Mouse (Mus musculus) G1E (cell line): ENCODE data around the gene Pkib. TPM values are rescaled to one million over a fixed set of nuclear protein-coding genes. Genes with fewer than 3 reads are reported as not detected.

ENCODE experiments used
- ATAC-seq: 2 replicates; pipeline ENCODE4 v1.8.0; 2016; ENCODE audit warnings: mild to moderate bottlenecking; ENCODE audit not compliant: insufficient number of reproducible peaks, poor library complexity, low FRiP score, severe bottlenecking; ENCODE audit errors: extremely low read depth
- DNase-seq: peaks from one replicate; pipeline ENCODE4 v3.0.0; 2012; ENCODE audit warnings: low spot score
- H3K27me3 ChIP-seq: 2 replicates; pipeline ENCODE4 v1.6.1; 2012; ENCODE audit warnings: mild to moderate bottlenecking, low read length, inconsistent platforms; ENCODE audit not compliant: insufficient read depth
- H3K36me3 ChIP-seq: replicated peaks from 2 replicates; pipeline ENCODE3; 2012; ENCODE audit warnings: mild to moderate bottlenecking, inconsistent platforms
- H3K4me1 ChIP-seq: 2 replicates; pipeline ENCODE4 v1.6.1; 2012; ENCODE audit warnings: low read depth, low read length, inconsistent platforms, mixed read lengths; ENCODE audit not compliant: insufficient read depth
- H3K4me3 ChIP-seq: 2 replicates; pipeline ENCODE4 v1.5.1; 2012; ENCODE audit warnings: low read depth, mild to moderate bottlenecking, inconsistent platforms, low read length, moderate library complexity, mixed read lengths
- H3K9me3 ChIP-seq: replicated peaks from 2 replicates; pipeline ENCODE4 v1.6.1; 2012; ENCODE audit warnings: inconsistent platforms
- CTCF ChIP-seq: IDR thresholded peaks from 2 replicates; pipeline ENCODE4 v1.5.1; 2012; ENCODE audit warnings: low read depth, low read length, inconsistent platforms, mixed read lengths
- GATA1 ChIP-seq: IDR thresholded peaks from 2 replicates; pipeline ENCODE4 v1.6.1; 2012; ENCODE audit warnings: borderline replicate concordance, low read length, inconsistent platforms, mixed read lengths
- GATA2 ChIP-seq: IDR thresholded peaks from 2 replicates; pipeline ENCODE4 v1.6.1; 2012; ENCODE audit warnings: low read depth, low read length, inconsistent platforms, borderline replicate concordance
- POLR2AphosphoS5 ChIP-seq: IDR thresholded peaks from 2 replicates; pipeline ENCODE4 v1.6.1; 2012; ENCODE audit warnings: low read depth, low read length, inconsistent platforms; ENCODE audit not compliant: insufficient replicate concordance
- TAL1 ChIP-seq: conservative IDR thresholded peaks from 2 replicates; pipeline ENCODE4 v1.6.1; 2012; ENCODE audit warnings: low read depth, low read length, inconsistent platforms, mixed read lengths
- polyA plus RNA-seq: library from polyadenylated mRNA; stranded (reverse); fragments of >175 nt; gene quantifications from 2 replicates; pipeline ENCODE4 v1.2.3, GENCODE M21; 2012
- total RNA-seq, 2 experiments: library from RNA; stranded (forward) in 1 of 2; stranded (reverse) in 1 of 2; fragments of 200-1000 nt in 1 of 2; fragments of >200 nt in 1 of 2; fragmentation: Nextera tagmentation in 1 of 2; gene quantifications; 2 replicates each; pipeline ENCODE4 v1.2.3; 2014 to 2017

The Pkib gene
- total and polyA plus RNA-seq, 3 experiments: 0.16 TPM; not detected in 2

DNA sequence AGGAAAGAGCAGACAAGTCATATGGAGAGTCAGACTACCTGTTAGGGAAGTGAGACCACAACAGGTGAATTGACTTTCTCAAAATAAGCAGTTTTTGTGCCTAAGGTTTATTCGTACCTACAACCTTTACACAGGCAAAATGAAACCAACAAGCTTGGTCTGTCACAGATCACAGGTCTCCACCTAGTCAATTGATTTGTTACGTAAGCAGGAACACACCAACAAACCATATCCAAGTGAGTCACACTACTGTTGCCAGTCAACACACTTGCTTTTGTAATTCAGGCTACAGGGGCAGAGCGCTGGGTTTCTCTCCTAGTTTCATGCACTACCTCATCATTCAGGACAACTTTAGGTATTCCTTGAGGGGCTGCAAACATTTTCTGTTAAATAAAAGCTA, 28.7 kb downstream of the Pkib start:
- TF ChIP-seq GATA2 (no peak), TAL1 (no peak), CTCF (no peak), GATA1 (no peak), POLR2AphosphoS5 (no peak)
- Histone ChIP-seq H3K9me3 (no peaks in the 10 kb centered on the region), H3K4me1 (no peaks in the 10 kb centered on the region), H3K4me3 (no peak overlapping the region), H3K36me3 (no peaks in the 10 kb centered on the region), H3K27me3 (no peaks in the 10 kb centered on the region)
- ATAC-seq (no peak), DNase-seq (no peak)

DNA sequence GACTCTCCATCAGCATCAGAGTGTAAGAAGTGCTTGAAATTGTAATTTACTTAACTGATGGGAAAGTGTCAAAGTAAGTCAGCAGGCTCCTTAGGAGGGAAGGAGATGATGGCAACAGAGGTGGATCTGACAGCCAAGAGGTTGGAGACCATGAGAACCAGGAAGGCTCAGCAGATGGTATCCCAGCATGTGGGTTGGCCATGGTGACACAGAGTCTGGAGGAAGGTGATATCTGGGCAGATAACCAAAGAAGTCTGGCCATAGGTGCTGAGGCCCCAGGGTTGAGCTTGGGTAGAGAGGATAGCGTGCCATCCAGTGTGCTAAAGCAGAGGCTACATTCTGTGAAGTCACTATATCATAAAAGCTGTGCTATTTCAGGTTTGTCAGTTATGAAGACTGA, 32.0 kb downstream of the Pkib start:
- TF ChIP-seq GATA2 (no peak), CTCF (no peak), POLR2AphosphoS5 (no peak), GATA1 (no peak), TAL1 (no peak)

DNA sequence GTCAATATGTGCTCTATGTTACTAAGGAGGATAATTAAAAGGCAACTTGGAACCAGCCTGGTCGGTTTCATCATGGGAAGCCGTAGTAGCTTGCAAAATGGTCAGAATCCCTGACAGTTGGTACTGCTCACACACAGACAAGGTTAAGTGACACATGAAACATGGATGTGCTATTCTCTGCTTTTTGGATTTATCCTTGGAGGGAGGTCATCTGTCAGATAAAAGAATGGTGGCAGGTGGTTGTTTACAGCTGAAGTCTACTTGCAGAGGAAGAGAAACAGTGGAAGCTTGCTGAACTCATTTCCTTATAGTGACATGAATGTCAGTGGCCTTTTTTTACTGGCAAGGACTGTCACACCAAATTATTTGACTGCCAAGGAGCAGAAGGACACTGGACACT, 32.5 kb downstream of the Pkib start:
- Histone ChIP-seq H3K36me3 (no peaks in the 10 kb centered on the region), H3K9me3 (no peaks in the 10 kb centered on the region), H3K4me1 (no peaks in the 10 kb centered on the region), H3K27me3 (no peaks in the 10 kb centered on the region), H3K4me3 (no peak overlapping the region)
- DNase-seq (no peak), ATAC-seq (no peak)
- TF ChIP-seq GATA2 (no peak), POLR2AphosphoS5 (no peak), GATA1 (no peak), TAL1 (no peak), CTCF (no peak)

More for the DNA sequence above, 32.0 kb downstream of the Pkib start:
- ATAC-seq (no peak), DNase-seq (no peak)
- Histone ChIP-seq H3K4me3 (no peak overlapping the region), H3K9me3 (no peaks in the 10 kb centered on the region), H3K36me3 (no peaks in the 10 kb centered on the region), H3K27me3 (no peaks in the 10 kb centered on the region), H3K4me1 (no peaks in the 10 kb centered on the region)

DNA sequence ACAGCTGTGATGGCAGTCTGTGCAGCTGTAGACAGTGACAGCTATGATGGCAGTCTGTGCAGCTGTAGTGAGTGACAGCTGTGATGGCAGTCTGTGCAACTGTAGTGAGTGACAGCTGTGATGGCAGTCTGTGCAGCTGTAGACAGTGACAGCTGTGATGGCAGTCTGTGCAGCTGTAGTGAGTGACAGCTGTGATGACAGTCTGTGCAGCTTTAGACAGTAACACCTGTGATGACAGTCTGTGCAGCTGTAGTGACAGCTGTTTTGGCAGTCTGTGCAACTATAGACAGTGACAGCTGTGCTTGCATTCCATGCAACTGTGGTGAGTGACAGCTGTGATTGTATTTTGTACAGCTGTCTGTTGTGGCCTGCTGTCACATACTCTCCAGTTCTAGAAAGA, 44.0 kb downstream of the Pkib start:
- Histone ChIP-seq H3K9me3 (no peaks in the 10 kb centered on the region), H3K4me1 (no peaks in the 10 kb centered on the region), H3K36me3 (no peaks in the 10 kb centered on the region), H3K4me3 (no peak overlapping the region), H3K27me3 (no peaks in the 10 kb centered on the region)
- TF ChIP-seq POLR2AphosphoS5: no peak
- TF ChIP-seq TAL1: no peak
- no peak for TF ChIP-seq GATA2
- TF ChIP-seq CTCF: no peak
- TF ChIP-seq GATA1: no peak
- no peak for ATAC-seq
- DNase-seq: no peak

DNA sequence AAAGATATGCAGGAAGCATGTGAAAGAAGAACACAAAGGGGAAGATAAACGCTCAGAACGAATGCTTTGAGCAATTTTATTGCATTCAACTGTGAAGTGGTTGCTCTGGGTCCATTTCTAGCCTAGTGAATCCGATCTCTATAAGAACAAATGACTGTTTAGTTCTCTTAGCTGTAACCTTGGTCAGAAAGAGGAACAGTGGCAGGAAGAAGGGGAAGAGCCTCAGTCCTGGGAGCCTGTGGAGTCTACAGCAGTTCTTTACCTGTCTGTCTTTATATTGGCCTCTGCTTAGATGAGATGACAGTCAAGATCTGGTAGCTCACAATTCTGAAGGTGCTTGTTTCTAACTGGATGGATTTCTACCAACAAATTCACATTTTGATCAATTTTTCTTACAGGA, 56.2 kb downstream of the Pkib start:
- H3K4me3 ChIP-seq: no peak overlapping the region
- H3K9me3 ChIP-seq: no peaks in the 10 kb centered on the region
- no peak for ATAC-seq
- TF ChIP-seq GATA1: no peak
- no peak for TF ChIP-seq CTCF
- no peak for TF ChIP-seq GATA2
- no peak for TF ChIP-seq TAL1
- no peak for TF ChIP-seq POLR2AphosphoS5
- no peaks in the 10 kb centered on the region for H3K27me3 ChIP-seq
- no peak for DNase-seq
- H3K4me1 ChIP-seq: no peaks in the 10 kb centered on the region
- H3K36me3 ChIP-seq: no peaks in the 10 kb centered on the region

DNA sequence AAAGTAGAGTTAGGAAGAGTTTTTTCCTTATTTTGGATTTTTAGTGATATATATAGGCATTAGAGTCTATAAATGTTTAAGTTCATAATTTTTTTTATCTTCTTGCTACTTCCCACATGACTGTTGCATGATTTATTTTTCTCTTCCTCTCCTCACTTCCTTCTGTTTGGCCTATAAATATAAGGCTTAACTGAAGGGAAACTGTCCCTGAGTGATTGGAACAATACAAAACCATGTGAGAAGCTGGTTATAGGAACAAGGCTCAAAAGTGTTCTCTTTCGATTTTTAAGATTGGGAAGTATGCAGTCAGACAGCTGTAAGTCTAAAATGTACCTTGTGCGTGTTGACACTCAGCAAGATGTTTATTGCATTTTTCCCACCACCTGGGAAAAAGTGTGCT, 58.4 kb downstream of the Pkib start:
- DNase-seq: no peak
- Histone ChIP-seq H3K4me1 (no peaks in the 10 kb centered on the region), H3K36me3 (no peaks in the 10 kb centered on the region), H3K27me3 (no peaks in the 10 kb centered on the region), H3K9me3 (no peaks in the 10 kb centered on the region), H3K4me3 (no peak overlapping the region)
- ATAC-seq: no peak
- no peak for TF ChIP-seq POLR2AphosphoS5
- no peak for TF ChIP-seq CTCF
- TF ChIP-seq GATA1: no peak
- TF ChIP-seq GATA2: no peak
- TF ChIP-seq TAL1: no peak
